Mouse (Mus musculus) C2C12 (cell line): ENCODE results near the gene Ddx17.

Source experiments
- CEBPB ChIP-seq: IDR thresholded peaks from one replicate; pipeline ENCODE4 v1.6.1; 2011; ENCODE audit warnings: low read depth, mild to moderate bottlenecking, control low read depth, moderate library complexity
- CTCF ChIP-seq: IDR thresholded peaks from one replicate; pipeline ENCODE4 v1.5.1; 2011; ENCODE audit not compliant: control insufficient read depth, insufficient read depth, insufficient read length
- FOSL1 ChIP-seq: IDR thresholded peaks from one replicate; pipeline ENCODE4 v1.8.0; 2011; ENCODE audit warnings: mild to moderate bottlenecking, low read length; ENCODE audit not compliant: poor library complexity, insufficient read depth, severe bottlenecking
- MAX ChIP-seq: IDR thresholded peaks from one replicate; pipeline ENCODE4 v1.6.1; 2011; ENCODE audit warnings: mild to moderate bottlenecking, control low read depth
- MYOD1 ChIP-seq: IDR thresholded peaks from one replicate; pipeline ENCODE4 v1.6.1; 2011; ENCODE audit warnings: low read depth; ENCODE audit not compliant: control insufficient read depth, insufficient read length

- no peak for TF ChIP-seq CTCF
- TF ChIP-seq MAX = no peak
- TF ChIP-seq FOSL1 = no peak
- no peak for TF ChIP-seq CEBPB
- no peak for TF ChIP-seq MYOD1
Observed at GRCm38 (mm10) chr15:79547289-79547820, 814 bp upstream of the Ddx17 start.
